Mouse (Mus musculus) liver, adult 2 months (tissue): ENCODE data around the gene Hsd17b6.

Experiments
- CTCF ChIP-seq: fragments of 200-500 bp; IDR thresholded peaks from 2 replicates; pipeline ENCODE4 v1.5.1; 2011; ENCODE audit warnings: low read depth, low read length, control low read depth
- POLR2A ChIP-seq: fragments of 200-500 bp; IDR thresholded peaks from 2 replicates; pipeline ENCODE4 v1.6.1; 2011; ENCODE audit warnings: low read length, control low read depth; ENCODE audit not compliant: insufficient read depth; ENCODE audit errors: extremely low read depth

GRCm38 (mm10) chr10:128022196-128022595 is 14.8 kb upstream of the Hsd17b6 start:
- TF ChIP-seq POLR2A: no peak
- no peak for TF ChIP-seq CTCF
